Mouse (Mus musculus) thymus, adult 2 months (tissue): Measurements from ENCODE around the gene Sowahc. TPM values are rescaled to one million over a fixed set of nuclear protein-coding genes. Genes with fewer than 3 reads are reported as not detected.

Experiments used
- DNase-seq: peaks from one replicate; pipeline ENCODE4 v3.0.0; 2021
- H3K27ac ChIP-seq: fragments of 200-500 bp; 2 replicates; pipeline ENCODE4 v1.5.1; 2012; ENCODE audit warnings: low read length, control low read depth; ENCODE audit not compliant: control insufficient read depth, insufficient read depth
- H3K27me3 ChIP-seq: fragments of 200-500 bp; 2 replicates; pipeline ENCODE4 v1.6.1; 2012; ENCODE audit warnings: mild to moderate bottlenecking, low read length, moderate library complexity, mixed read lengths; ENCODE audit not compliant: control insufficient read depth, insufficient read depth
- H3K36me3 ChIP-seq: fragments of 200-500 bp; 2 replicates; pipeline ENCODE4 v1.6.1; 2012; ENCODE audit warnings: mild to moderate bottlenecking, low read length, moderate library complexity; ENCODE audit not compliant: control insufficient read depth, insufficient read depth
- H3K4me1 ChIP-seq: fragments of 200-500 bp; replicated peaks from 2 replicates; pipeline ENCODE4 v1.6.1; 2012; ENCODE audit warnings: low read length; ENCODE audit not compliant: control insufficient read depth, insufficient read depth
- H3K4me3 ChIP-seq: fragments of 200-500 bp; 2 replicates; pipeline ENCODE4 v1.5.1; 2012; ENCODE audit warnings: mild to moderate bottlenecking, low read length, control low read depth, moderate library complexity; ENCODE audit not compliant: control insufficient read depth, insufficient read depth
- CTCF ChIP-seq: fragments of 200-500 bp; IDR thresholded peaks from 2 replicates; pipeline ENCODE4 v1.5.1; 2012; ENCODE audit warnings: mild to moderate bottlenecking, control low read depth, low read length, moderate library complexity, borderline replicate concordance; ENCODE audit not compliant: control insufficient read depth, poor library complexity, insufficient read depth; ENCODE audit errors: extremely low read depth
- POLR2A ChIP-seq: fragments of 200-500 bp; IDR thresholded peaks from 2 replicates; pipeline ENCODE4 v1.6.1; 2012; ENCODE audit warnings: mild to moderate bottlenecking, low read length, control low read depth, moderate library complexity; ENCODE audit not compliant: control insufficient read depth, poor library complexity, insufficient read depth; ENCODE audit errors: extremely low read depth
- WGBS: fragments of 180-500 bp; shearing (Covaris S2); methylation state at CpG from one replicate; pipeline ENCODE4 v1.1.7; 2018; 5-methylcytosine and 5-hydroxymethylcytosine counted together
- polyA plus RNA-seq: library from polyadenylated mRNA; depleted of rRNA; stranded (reverse); fragments of >200 nt; gene quantifications from 2 replicates; pipeline ENCODE4 v1.2.3, GENCODE M21; 2012; rRNA removed

The Sowahc gene
- polyA plus RNA-seq, 1 experiment, result 2.4 TPM

DNA sequence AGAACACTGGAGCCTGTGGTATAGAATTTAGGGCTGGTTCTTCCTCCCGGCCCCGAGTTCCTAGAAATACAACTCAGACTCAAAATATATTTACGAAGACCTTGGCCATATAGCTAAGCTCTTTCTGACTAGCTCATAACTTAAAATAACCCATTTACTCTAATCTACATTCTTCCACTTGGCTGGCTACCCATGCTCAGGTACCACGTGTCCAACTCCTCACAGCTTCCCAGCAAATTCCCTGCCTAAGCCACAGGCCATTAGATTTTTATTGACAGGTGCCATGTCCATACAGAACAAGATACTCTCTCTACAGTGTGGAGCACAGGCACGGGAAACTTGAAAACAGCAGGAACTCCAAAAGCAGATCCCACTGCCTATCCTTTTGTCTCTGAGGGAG lies 54.0 kb downstream of the Sowahc start:
- H3K4me1 ChIP-seq, result no peaks in the 10 kb centered on the region
- no peak for TF ChIP-seq POLR2A
- TF ChIP-seq CTCF, result no peak
- H3K27ac ChIP-seq, result no peak overlapping the region
- H3K36me3 ChIP-seq, result no peaks in the 10 kb centered on the region
- no peak for DNase-seq
- H3K4me3 ChIP-seq, result no peak overlapping the region
- H3K27me3 ChIP-seq, result no peaks in the 10 kb centered on the region
- WGBS, result 92% methylated on average over 5 of the region's 5 CpGs

Other genes starting within 250 kb of the Sowahc start
- gene Sept10, start 106 bp upstream of the Sowahc start, polyA plus RNA-seq, result 1.7 and 3.1 TPM in 2 replicates
- 10.6 and 11.0 TPM in 2 replicates for gene P4ha1, start 101.3 kb downstream of the Sowahc start, polyA plus RNA-seq
- 9.7 and 11.5 TPM in 2 replicates for gene Gm10273, start 173.7 kb downstream of the Sowahc start, polyA plus RNA-seq
- gene Pla2g12b, start 181.7 kb downstream of the Sowahc start, polyA plus RNA-seq, result 0.23 TPM in 1 of 2 replicates, not detected in the other
- gene Oit3, start 219.8 kb downstream of the Sowahc start, polyA plus RNA-seq, result 0.18 and 0.35 TPM in 2 replicates